Mouse (Mus musculus) embryonic fibroblast, embryonic 13.5 days (primary cell): ENCODE results near the gene Sv2c.

ENCODE experiments used
- CTCF ChIP-seq: IDR thresholded peaks from 2 replicates; pipeline ENCODE4 v1.5.1; 2011; ENCODE audit warnings: mild to moderate bottlenecking, control low read depth, low read length, moderate library complexity, borderline replicate concordance; ENCODE audit not compliant: insufficient read depth
- POLR2A ChIP-seq: IDR thresholded peaks from 2 replicates; pipeline ENCODE4 v1.6.1; 2011; ENCODE audit warnings: low read depth, mild to moderate bottlenecking, control low read depth, low read length, moderate library complexity

DNA sequence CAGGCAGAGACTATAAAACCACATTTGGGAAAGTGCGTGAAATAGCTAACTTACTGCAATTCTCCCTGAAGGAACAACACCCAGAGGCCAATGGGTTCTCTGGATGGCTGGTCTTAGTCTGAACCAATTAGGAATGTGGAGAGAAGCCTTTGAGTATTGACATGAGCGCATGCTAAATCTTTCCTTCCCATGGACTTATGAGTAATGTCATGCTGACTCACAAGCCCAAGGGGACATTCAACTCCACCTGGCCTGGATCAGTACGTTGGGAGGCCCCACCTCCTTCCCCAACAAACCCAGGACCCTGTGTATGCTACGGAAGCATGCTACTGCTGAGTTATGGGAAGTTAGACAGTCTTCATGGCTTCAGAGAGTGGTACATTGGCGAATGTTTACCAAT lies 177.2 kb downstream of the Sv2c start:
- TF ChIP-seq CTCF (no peak), POLR2A (no peak)
